Mouse (Mus musculus) bone marrow, adult 2 months (tissue): ENCODE results near the gene Mast1.

ENCODE experiments used
- CTCF ChIP-seq: fragments of 200-500 bp; IDR thresholded peaks from 2 replicates; pipeline ENCODE4 v1.5.1; 2011; ENCODE audit warnings: low read length, control low read depth; ENCODE audit not compliant: control insufficient read depth, insufficient read depth
- POLR2A ChIP-seq: fragments of 200-500 bp; IDR thresholded peaks from 2 replicates; pipeline ENCODE4 v1.6.1; 2011; ENCODE audit warnings: low read depth, mild to moderate bottlenecking, control low read depth, low read length, borderline replicate concordance; ENCODE audit not compliant: control insufficient read depth

DNA sequence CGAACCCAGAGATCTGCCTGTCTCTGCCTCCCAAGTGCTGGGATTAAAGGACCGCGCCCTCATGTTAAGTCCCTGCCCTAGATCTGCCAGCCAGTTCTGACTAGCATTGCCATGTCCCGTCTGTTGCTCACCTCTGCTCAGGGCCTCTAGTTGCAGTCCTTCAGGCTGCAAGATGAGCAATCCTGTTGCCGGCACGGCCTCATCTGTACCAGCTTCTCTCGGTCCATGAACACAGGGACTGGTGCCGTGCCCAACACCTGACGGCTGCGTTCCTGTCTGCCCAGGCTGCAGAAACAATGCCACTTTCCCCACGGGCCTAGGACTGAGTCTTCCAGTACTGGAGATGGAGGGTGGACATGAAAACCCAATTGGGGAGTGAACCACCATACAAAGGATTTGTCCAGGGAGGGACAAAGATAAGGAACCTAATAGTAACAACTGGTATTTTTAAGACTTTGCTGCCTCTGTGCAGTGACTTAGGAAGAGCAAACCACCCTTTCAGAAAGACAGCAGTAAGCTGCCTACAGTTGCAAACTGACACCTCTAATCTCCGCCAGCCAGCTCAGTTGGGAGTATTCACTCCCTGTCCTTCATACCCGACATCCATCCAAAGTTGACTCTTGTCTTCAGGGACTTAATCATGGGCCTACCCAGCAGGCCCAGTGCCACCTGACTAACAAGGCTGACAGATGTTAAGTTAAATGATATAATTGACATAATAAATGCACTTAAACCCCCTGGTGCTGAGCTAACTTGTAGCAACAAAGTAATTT, 30.6 kb upstream of the Mast1 start:
- TF ChIP-seq CTCF, result no peak
- no peak for TF ChIP-seq POLR2A
